Mouse (Mus musculus): ENCODE data around the gene Cenpk. TPM values are rescaled to one million over a fixed set of nuclear protein-coding genes. Genes with fewer than 3 reads are reported as not detected.

The Cenpk gene
- total RNA-seq, 2 experiments from 2014 or later, result 1.4 to 1.9 TPM

Other genes starting within 250 kb of the Cenpk start
- gene Nln, start 119.0 kb upstream of the Cenpk start, total RNA-seq (2021), result 10 to 100 TPM; 13.9 to 14.9 TPM
- gene Sgtb, start 118.9 kb upstream of the Cenpk start, total RNA-seq (2021), result 1 to 10 TPM; 1.4 to 1.5 TPM
- gene Trappc13, start 50.1 kb upstream of the Cenpk start, total RNA-seq (2021), result 10 to 100 TPM; 32.9 to 36.9 TPM
- 10 to 100 TPM; 18.8 to 20.6 TPM for gene Trim23, start 49.8 kb upstream of the Cenpk start, total RNA-seq (2021)
- 1 to 10 TPM; 8.4 TPM for gene Ppwd1, start 232 bp downstream of the Cenpk start, total RNA-seq (2021)
- gene Adamts6, start 59.2 kb downstream of the Cenpk start, total RNA-seq (2021), result 1 to 10 TPM; 5.4 to 6.2 TPM